Mouse (Mus musculus) kidney, embryonic 16.5 days (tissue): Measurements from ENCODE around the gene Btg2. TPM values are rescaled to one million over a fixed set of nuclear protein-coding genes. Genes with fewer than 3 reads are reported as not detected.

Source experiments
- ATAC-seq: fragments of 200-750 bp; cut with Nextera tagmentation; 2 replicates; pipeline ENCODE4 v1.8.0; 2017; ENCODE audit warnings: moderate TSS enrichment; ENCODE audit not compliant: low FRiP score, low TSS enrichment
- H3K27ac ChIP-seq: fragments of 300-500 bp; sonication (generic); 2 replicates; pipeline ENCODE4 v1.5.1; 2014; ENCODE audit warnings: low read length
- H3K27me3 ChIP-seq: fragments of 300-500 bp; sonication (generic); 2 replicates; pipeline ENCODE4 v1.6.1; 2014; ENCODE audit warnings: low read length, control low read depth, mixed read lengths; ENCODE audit not compliant: insufficient read depth
- H3K36me3 ChIP-seq: fragments of 300-500 bp; sonication (generic); 2 replicates; pipeline ENCODE4 v1.6.1; 2014; ENCODE audit warnings: low read length, control low read depth, mixed read lengths; ENCODE audit not compliant: insufficient read depth
- H3K4me1 ChIP-seq: fragments of 300-500 bp; sonication (generic); 2 replicates; pipeline ENCODE4 v1.6.1; 2014; ENCODE audit warnings: low read length, control low read depth, mixed read lengths; ENCODE audit not compliant: insufficient read depth
- H3K4me2 ChIP-seq: fragments of 300-500 bp; sonication (generic); replicated peaks from 2 replicates; pipeline ENCODE4 v1.6.1; 2014; ENCODE audit warnings: low read depth, low read length
- H3K4me3 ChIP-seq: fragments of 300-500 bp; sonication (generic); 2 replicates; pipeline ENCODE4 v1.5.1; 2014; ENCODE audit warnings: mild to moderate bottlenecking, low read length
- H3K9ac ChIP-seq: fragments of 300-500 bp; sonication (generic); replicated peaks from 2 replicates; pipeline ENCODE4 v1.6.1; 2014; ENCODE audit warnings: low read length
- H3K9me3 ChIP-seq: fragments of 300-500 bp; sonication (generic); 2 replicates; pipeline ENCODE4 v1.6.1; 2016; ENCODE audit warnings: low read length, control low read depth
- WGBS: fragments of 180-500 bp; shearing (Covaris S2); extraction: QIAGEN DNeasy Blood & Tissue Kit; methylation state at CpG from one replicate; pipeline ENCODE4 v1.1.7; 2014; 5-methylcytosine and 5-hydroxymethylcytosine counted together
- polyA plus RNA-seq: library from polyadenylated mRNA; unstranded; fragments of >200 nt; fragmentation: Nextera tagmentation; extraction: Ambion mirVana; gene quantifications from 2 replicates; pipeline ENCODE4 v1.2.1, GENCODE M21; 2015

Btg2 gene
- polyA plus RNA-seq = 36.2 and 38.2 TPM in 2 replicates

- under 1% methylated on average over 62 of the region's 62 CpGs for WGBS
- Histone ChIP-seq H3K9ac (peak within 1 kb of the TSS; percentile 82), H3K4me3 (peak within 1 kb of the TSS; percentile 70), H3K4me2 (peak within 1 kb of the TSS; percentile 77), H3K27me3 (no peaks in the 10 kb centered on the region), H3K4me1 (peaks cover 38% of the 10 kb centered on the region), H3K36me3 (no peaks in the 10 kb centered on the region; the same call in 1 of the 2 replicates), H3K9me3 (no peaks in the 10 kb centered on the region), H3K27ac (peak within 1 kb of the TSS; percentile 83)
- peak; percentile 95 for ATAC-seq
Observed at GRCm38 (mm10) chr1:134078802-134079476, at the start of gene Btg2. Gene Btg2 (minus strand): TSS chr1:134079120.

- ATAC-seq = no peak
- no peak overlapping the region for H3K4me3 ChIP-seq
- WGBS = 56% methylated on average over 9 of the region's 9 CpGs
- H3K36me3 ChIP-seq = no peaks in the 10 kb centered on the region
- no peaks in the 10 kb centered on the region for H3K9me3 ChIP-seq
- no peak overlapping the region for H3K4me2 ChIP-seq
- no peak overlapping the region for H3K9ac ChIP-seq
- no peaks in the 10 kb centered on the region for H3K27me3 ChIP-seq
- no peak overlapping the region for H3K27ac ChIP-seq
- no peaks in the 10 kb centered on the region for H3K4me1 ChIP-seq
Observed at GRCm38 (mm10) chr1:134122195-134122594, 43.3 kb upstream of the Btg2 start.

- H3K27ac ChIP-seq = no peak overlapping the region
- H3K9me3 ChIP-seq = no peaks in the 10 kb centered on the region
- ATAC-seq = peak; percentile 54; the same call in 1 of the 2 replicates
- no peak overlapping the region for H3K4me2 ChIP-seq
- H3K27me3 ChIP-seq = no peaks in the 10 kb centered on the region
- WGBS = 0% methylated on average over 5 of the region's 5 CpGs
- H3K4me1 ChIP-seq = peaks cover 5% of the 10 kb centered on the region; the same call in 1 of the 2 replicates
- no peak overlapping the region for H3K4me3 ChIP-seq
- H3K9ac ChIP-seq = no peak overlapping the region
- no peaks in the 10 kb centered on the region for H3K36me3 ChIP-seq
Observed at GRCm38 (mm10) chr1:134120179-134120578, 41.3 kb upstream of the Btg2 start.

GRCm38 (mm10) chr1:134117110-134117509, 38.2 kb upstream of the Btg2 start:
- Histone ChIP-seq H3K27ac (no peak overlapping the region), H3K27me3 (no peaks in the 10 kb centered on the region), H3K4me3 (no peak overlapping the region), H3K4me1 (peaks cover 5% of the 10 kb centered on the region), H3K4me2 (no peak overlapping the region), H3K36me3 (no peaks in the 10 kb centered on the region), H3K9me3 (no peaks in the 10 kb centered on the region), H3K9ac (no peak overlapping the region)
- no peak for ATAC-seq
- WGBS = 72% methylated on average over 5 of the region's 5 CpGs

GRCm38 (mm10) chr1:134115424-134115823, 36.5 kb upstream of the Btg2 start:
- ATAC-seq = no peak
- H3K9ac ChIP-seq = no peak overlapping the region
- H3K4me2 ChIP-seq = no peak overlapping the region
- 61% methylated on average over 8 of the region's 8 CpGs for WGBS
- H3K9me3 ChIP-seq = no peaks in the 10 kb centered on the region
- H3K36me3 ChIP-seq = no peaks in the 10 kb centered on the region
- H3K27ac ChIP-seq = no peak overlapping the region
- H3K4me1 ChIP-seq = peaks cover 5% of the 10 kb centered on the region
- no peaks in the 10 kb centered on the region for H3K27me3 ChIP-seq
- H3K4me3 ChIP-seq = no peak overlapping the region

- Histone ChIP-seq H3K4me1 (peaks cover 5% of the 10 kb centered on the region), H3K9ac (no peak overlapping the region), H3K36me3 (no peaks in the 10 kb centered on the region), H3K9me3 (no peaks in the 10 kb centered on the region), H3K27me3 (no peaks in the 10 kb centered on the region), H3K4me3 (no peak overlapping the region), H3K4me2 (no peak overlapping the region), H3K27ac (no peak overlapping the region)
- no peak for ATAC-seq
- 68% methylated on average over 13 of the region's 13 CpGs for WGBS
Observed at GRCm38 (mm10) chr1:134114730-134115129, 35.8 kb upstream of the Btg2 start.

- no peaks in the 10 kb centered on the region for H3K36me3 ChIP-seq
- no peaks in the 10 kb centered on the region for H3K9me3 ChIP-seq
- peaks cover 5% of the 10 kb centered on the region for H3K4me1 ChIP-seq
- H3K9ac ChIP-seq = no peak overlapping the region
- 79% methylated on average over 7 of the region's 7 CpGs for WGBS
- no peak for ATAC-seq
- no peaks in the 10 kb centered on the region for H3K27me3 ChIP-seq
- H3K27ac ChIP-seq = no peak overlapping the region
- H3K4me3 ChIP-seq = no peak overlapping the region
- no peak overlapping the region for H3K4me2 ChIP-seq
Observed at GRCm38 (mm10) chr1:134114018-134114417, 35.1 kb upstream of the Btg2 start.

- 46% methylated on average over 5 of the region's 5 CpGs for WGBS
- peak; percentile 57; the same call in 1 of the 2 replicates for ATAC-seq
- no peak overlapping the region for H3K4me2 ChIP-seq
- no peaks in the 10 kb centered on the region for H3K9me3 ChIP-seq
- H3K4me1 ChIP-seq = peaks cover 5% of the 10 kb centered on the region
- H3K36me3 ChIP-seq = no peaks in the 10 kb centered on the region
- no peak overlapping the region for H3K27ac ChIP-seq
- H3K4me3 ChIP-seq = no peak overlapping the region
- no peaks in the 10 kb centered on the region for H3K27me3 ChIP-seq
- H3K9ac ChIP-seq = no peak overlapping the region
Observed at GRCm38 (mm10) chr1:134113560-134113959, 34.6 kb upstream of the Btg2 start.

GRCm38 (mm10) chr1:134110979-134111378, 32.1 kb upstream of the Btg2 start, which contains the start of gene Chit1:
Gene Chit1 (plus strand): TSS chr1:134111242.
- H3K27me3 ChIP-seq = no peaks in the 10 kb centered on the region
- peaks cover 5% of the 10 kb centered on the region for H3K4me1 ChIP-seq
- no peaks in the 10 kb centered on the region for H3K9me3 ChIP-seq
- no peak within 1 kb of the TSS for H3K4me3 ChIP-seq
- H3K9ac ChIP-seq = no peak within 1 kb of the TSS
- H3K27ac ChIP-seq = no peak within 1 kb of the TSS
- no peak for ATAC-seq
- WGBS = 85% methylated on average over 4 of the region's 4 CpGs
- no peaks in the 10 kb centered on the region for H3K36me3 ChIP-seq
- H3K4me2 ChIP-seq = no peak within 1 kb of the TSS

GRCm38 (mm10) chr1:134110449-134110848, 31.5 kb upstream of the Btg2 start:
- H3K27ac ChIP-seq = no peak overlapping the region
- WGBS = 82% methylated on average over 5 of the region's 5 CpGs
- ATAC-seq = no peak
- no peak overlapping the region for H3K4me2 ChIP-seq
- no peaks in the 10 kb centered on the region for H3K9me3 ChIP-seq
- no peak overlapping the region for H3K4me3 ChIP-seq
- H3K27me3 ChIP-seq = no peaks in the 10 kb centered on the region
- no peak overlapping the region for H3K9ac ChIP-seq
- H3K36me3 ChIP-seq = no peaks in the 10 kb centered on the region
- peaks cover 1% of the 10 kb centered on the region for H3K4me1 ChIP-seq
